Mouse (Mus musculus) neural tube, embryonic 14.5 days (tissue): ENCODE data around the gene BC048679. TPM values are rescaled to one million over a fixed set of nuclear protein-coding genes. Genes with fewer than 3 reads are reported as not detected.

Source experiments
- ATAC-seq: fragments of 200-750 bp; cut with Nextera tagmentation; 2 replicates; pipeline ENCODE4 v1.8.0; 2017; ENCODE audit warnings: low read depth, mild to moderate bottlenecking, moderate TSS enrichment, moderate library complexity
- H3K27ac ChIP-seq: fragments of 300-500 bp; sonication (generic); 2 replicates; pipeline ENCODE4 v1.5.1; 2014; ENCODE audit warnings: low read depth, mild to moderate bottlenecking, control low read depth, low read length, moderate library complexity, mixed read lengths
- H3K27me3 ChIP-seq: fragments of 300-500 bp; sonication (generic); 2 replicates; pipeline ENCODE4 v1.6.1; 2014; ENCODE audit warnings: low read length; ENCODE audit not compliant: control insufficient read depth, insufficient read depth
- H3K36me3 ChIP-seq: fragments of 300-500 bp; sonication (generic); 2 replicates; pipeline ENCODE4 v1.6.1; 2014; ENCODE audit warnings: low read length, mixed read lengths; ENCODE audit not compliant: control insufficient read depth, insufficient read depth
- H3K4me1 ChIP-seq: fragments of 300-500 bp; sonication (generic); 2 replicates; pipeline ENCODE4 v1.6.1; 2014; ENCODE audit warnings: low read length; ENCODE audit not compliant: control insufficient read depth, insufficient read depth
- H3K4me2 ChIP-seq: fragments of 300-500 bp; sonication (generic); 2 replicates; pipeline ENCODE4 v1.6.1; 2014; ENCODE audit warnings: mild to moderate bottlenecking, low read depth, low read length, control low read depth
- H3K4me3 ChIP-seq: fragments of 300-500 bp; sonication (generic); 2 replicates; pipeline ENCODE4 v1.5.1; 2014; ENCODE audit warnings: low read depth, low read length, control low read depth, mixed read lengths
- H3K9ac ChIP-seq: fragments of 300-500 bp; sonication (generic); replicated peaks from 2 replicates; pipeline ENCODE4 v1.6.1; 2014; ENCODE audit warnings: low read depth, mild to moderate bottlenecking, control low read depth, low read length, mixed read lengths
- H3K9me3 ChIP-seq: fragments of 300-500 bp; sonication (generic); 2 replicates; pipeline ENCODE4 v1.6.1; 2016; ENCODE audit warnings: low read length; ENCODE audit not compliant: control insufficient read depth
- WGBS: fragments of 180-500 bp; shearing (Covaris S2); extraction: QIAGEN DNeasy Blood & Tissue Kit; methylation state at CpG from one replicate; pipeline ENCODE4 v1.1.7; 2014; 5-methylcytosine and 5-hydroxymethylcytosine counted together
- microRNA counts: library from miRNA; unstranded; fragments of <30 nt; microRNA quantifications from one replicate; lab custom pipeline; 2016
- polyA plus RNA-seq: library from polyadenylated mRNA; unstranded; fragments of >200 nt; fragmentation: Nextera tagmentation; extraction: Ambion mirVana; gene quantifications from 2 replicates; pipeline ENCODE4 v1.2.1, GENCODE M21; 2014

BC048679 gene
- polyA plus RNA-seq, 1 experiment from 2014 or later, result not detected

- Histone ChIP-seq H3K27me3 (peaks cover 42% of the 10 kb centered on the region), H3K4me1 (peaks cover 21% of the 10 kb centered on the region; the same call in 1 of the 2 replicates), H3K9ac (peak within 1 kb of the TSS; percentile 48), H3K27ac (no peak within 1 kb of the TSS), H3K4me2 (peak within 1 kb of the TSS; percentile 91), H3K9me3 (no peaks in the 10 kb centered on the region), H3K4me3 (peak within 1 kb of the TSS; percentile 54), H3K36me3 (no peaks in the 10 kb centered on the region; the same call in 1 of the 2 replicates)
- peak; percentile 67; the same call in 1 of the 2 replicates for ATAC-seq
- WGBS, result under 1% methylated on average over 28 of the region's 28 CpGs
These were observed 42.9 kb downstream of the BC048679 start, which contains the start of gene Cpeb1 for GRCm38 (mm10) chr7:81455155-81455651. Cpeb1 (minus strand) TSS chr7:81455465.

DNA sequence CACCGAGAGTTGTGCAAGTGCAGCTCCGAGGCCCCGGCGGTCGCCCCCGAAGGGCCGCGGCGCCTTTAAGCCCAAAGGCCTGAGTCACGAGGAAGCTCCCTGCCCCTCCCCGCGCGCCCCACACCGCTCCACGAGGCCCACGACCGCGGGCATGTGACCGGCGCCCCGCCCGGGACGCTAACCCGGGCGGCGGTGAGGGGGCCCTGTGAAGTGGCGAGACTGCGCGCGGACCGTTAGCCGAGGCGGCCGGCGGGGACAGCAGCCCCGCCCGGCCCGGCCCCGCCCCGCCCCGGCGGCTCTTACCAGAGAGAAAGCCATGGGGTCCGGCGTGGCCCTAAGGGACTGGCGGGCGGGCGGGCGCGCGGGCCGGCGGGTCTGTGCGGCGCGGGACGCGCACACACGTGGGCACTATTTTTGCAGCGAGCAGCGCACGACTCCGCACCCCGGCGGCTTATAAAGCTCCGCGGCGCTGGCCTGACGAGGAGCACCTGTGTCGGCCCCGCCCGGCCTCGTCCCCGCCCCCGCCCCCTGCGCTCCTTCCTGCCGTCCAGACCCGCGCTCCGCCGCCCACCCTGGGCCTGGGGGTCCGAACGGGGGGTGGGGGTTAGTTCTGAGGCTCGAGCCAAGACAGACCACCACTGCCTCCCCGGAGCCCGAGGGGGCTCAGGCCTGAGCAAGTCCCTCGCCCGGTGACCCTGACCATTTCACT is 43.6 kb downstream of the BC048679 start:
- under 1% methylated on average over 56 of the region's 87 CpGs for WGBS
- H3K4me1 ChIP-seq, result peaks cover 21% of the 10 kb centered on the region; the same call in 1 of the 2 replicates
- peak; percentile 56 for ATAC-seq
- peaks cover 42% of the 10 kb centered on the region for H3K27me3 ChIP-seq
- H3K27ac ChIP-seq, result no peak overlapping the region
- H3K4me2 ChIP-seq, result peak overlapping the region; percentile 91
- no peaks in the 10 kb centered on the region; the same call in 1 of the 2 replicates for H3K36me3 ChIP-seq
- no peaks in the 10 kb centered on the region for H3K9me3 ChIP-seq
- peak overlapping the region; percentile 48 for H3K9ac ChIP-seq
- peak overlapping the region; percentile 54 for H3K4me3 ChIP-seq

- ATAC-seq, result peak; percentile 48; the same call in 1 of the 2 replicates
- WGBS, result 2% methylated on average over 72 of the region's 84 CpGs
- no peaks in the 10 kb centered on the region for H3K36me3 ChIP-seq
- H3K27me3 ChIP-seq, result peaks cover 42% of the 10 kb centered on the region
- H3K9me3 ChIP-seq, result no peaks in the 10 kb centered on the region
- H3K9ac ChIP-seq, result peak overlapping the region; percentile 48; the same call in 1 of the 2 replicates
- H3K4me2 ChIP-seq, result peak overlapping the region; percentile 91
- no peak overlapping the region for H3K27ac ChIP-seq
- H3K4me1 ChIP-seq, result peaks cover 21% of the 10 kb centered on the region; the same call in 1 of the 2 replicates
- H3K4me3 ChIP-seq, result peak overlapping the region; percentile 54
These were observed 44.4 kb downstream of the BC048679 start for GRCm38 (mm10) chr7:81453443-81454274.

- no peaks in the 10 kb centered on the region for H3K9me3 ChIP-seq
- peak overlapping the region; percentile 91 for H3K4me2 ChIP-seq
- no peak overlapping the region for H3K27ac ChIP-seq
- no peak overlapping the region for H3K9ac ChIP-seq
- peak; percentile 32; the same call in 1 of the 2 replicates for ATAC-seq
- H3K27me3 ChIP-seq, result peaks cover 42% of the 10 kb centered on the region
- peak overlapping the region; percentile 54 for H3K4me3 ChIP-seq
- H3K4me1 ChIP-seq, result peaks cover 21% of the 10 kb centered on the region; the same call in 1 of the 2 replicates
- 6% methylated on average over 21 of the region's 21 CpGs for WGBS
- H3K36me3 ChIP-seq, result no peaks in the 10 kb centered on the region
These were observed 45.1 kb downstream of the BC048679 start for GRCm38 (mm10) chr7:81452971-81453441.

MicroRNAs encoded within 50 kb of the gene (microRNA counts, 519-probe panel; counts per million panel counts)
- microRNA mmu-miR-1839-3p (lab: Ali Mortazavi, UCI), result 2,030 counts per million, percentile 5 among the panel's probes with 10 or more counts
- 4,051 counts per million, percentile 44 among the panel's probes with 10 or more counts for microRNA mmu-miR-1839-5p (lab: Ali Mortazavi, UCI)

Other genes starting within 250 kb of the BC048679 start
- 743 and 749 TPM in 2 replicates for gene Rps17, start 153.0 kb downstream of the BC048679 start, polyA plus RNA-seq
- 6.9 and 8.0 TPM in 2 replicates for gene Cpeb1, start 42.8 kb downstream of the BC048679 start, polyA plus RNA-seq
- gene Ap3b2, start 4.4 kb downstream of the BC048679 start, polyA plus RNA-seq, result 136 and 145 TPM in 2 replicates
- gene Fsd2, start 68.7 kb upstream of the BC048679 start, polyA plus RNA-seq, result 0.14 and 0.15 TPM in 2 replicates
- gene Whamm, start 73.0 kb upstream of the BC048679 start, polyA plus RNA-seq, result 9.3 and 11.3 TPM in 2 replicates
- gene Homer2, start 209.2 kb upstream of the BC048679 start, polyA plus RNA-seq, result 26.4 and 29.8 TPM in 2 replicates